Mouse (Mus musculus): ENCODE measurements around the gene Ica1l. TPM values are rescaled to one million over a fixed set of nuclear protein-coding genes. Genes with fewer than 3 reads are reported as not detected.

Gene Ica1l
- polyA plus RNA-seq, 1 experiment from 2014 or later = 2.2 TPM

DNA sequence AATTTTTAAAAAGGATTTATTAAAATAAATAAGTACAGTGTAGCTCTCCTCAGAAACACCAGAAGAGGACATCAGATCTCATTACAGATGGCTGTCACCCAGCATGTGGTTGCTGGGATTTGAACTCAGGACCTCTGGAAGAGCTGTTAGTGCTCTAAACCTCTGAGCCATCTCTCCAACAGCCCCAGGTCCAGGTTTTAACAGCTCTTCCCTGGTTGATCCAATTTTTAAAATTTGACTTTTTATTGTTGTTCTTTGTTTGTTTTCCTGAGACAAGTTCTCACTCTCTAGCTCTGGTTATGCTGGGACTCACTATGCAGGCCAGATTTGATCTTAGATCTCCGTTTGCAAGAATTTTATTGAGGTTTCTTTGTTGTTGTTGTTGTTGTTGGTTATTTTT, 1.6 kb upstream of the Ica1l start:
- Histone ChIP-seq H3K4me3 (ENCODE audit: low read depth, low read length) (no peak overlapping the region), H3K9me3 (replicated peaks; ENCODE audit: control insufficient read depth, low read length) (no peaks in the 10 kb centered on the region), H3K4me1 (ENCODE audit: control insufficient read depth, insufficient read depth, low read length) (no peaks in the 10 kb centered on the region), H3K36me3 (replicated peaks; ENCODE audit: control insufficient read depth, insufficient read depth, low read depth, low read length) (no peaks in the 10 kb centered on the region), H3K9ac (replicated peaks; ENCODE audit: low read length) (no peak overlapping the region), H3K27ac (replicated peaks; ENCODE audit: low read depth, low read length) (no peak overlapping the region), H3K4me2 (ENCODE audit: low read depth, low read length) (no peak overlapping the region), H3K27me3 (ENCODE audit: control insufficient read depth, insufficient read depth, low read length) (peaks cover 14% of the 10 kb centered on the region)
- ATAC-seq (replicated peaks; ENCODE audit: insufficient number of reproducible peaks, low FRiP score, low TSS enrichment, low read depth) = no peak
- 85% methylated on average over 1 of the region's 1 CpGs for WGBS
- no peak for DNase-seq (ENCODE audit: low spot score)

DNA sequence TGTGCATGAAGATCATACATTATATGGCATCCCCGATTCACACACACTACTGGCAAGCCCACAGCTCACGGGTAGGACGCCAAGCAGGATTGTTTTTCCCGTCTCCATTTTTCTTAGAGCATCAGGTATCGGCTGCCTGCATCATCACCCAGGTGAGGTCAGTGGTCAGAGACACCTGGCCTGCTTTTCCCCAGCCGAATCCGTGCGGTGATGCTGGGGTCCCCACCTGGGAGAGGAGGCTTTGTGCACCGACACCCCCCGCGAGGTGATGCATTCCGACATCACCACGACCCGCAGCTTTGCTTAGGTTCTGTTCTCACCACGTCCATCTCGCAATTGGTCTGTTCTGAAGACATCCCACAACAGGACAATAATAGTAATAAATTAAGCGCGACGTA, 587 bp downstream of the Ica1l start:
- Histone ChIP-seq H3K4me1 (ENCODE audit: control insufficient read depth, insufficient read depth, low read length) (no peaks in the 10 kb centered on the region), H3K27me3 (ENCODE audit: control insufficient read depth, insufficient read depth, low read length) (peaks cover 14% of the 10 kb centered on the region), H3K4me2 (ENCODE audit: low read depth, low read length) (peak overlapping the region; percentile 95), H3K4me3 (ENCODE audit: low read depth, low read length) (peak overlapping the region; percentile 77), H3K36me3 (replicated peaks; ENCODE audit: control insufficient read depth, insufficient read depth, low read depth, low read length) (no peaks in the 10 kb centered on the region), H3K9ac (replicated peaks; ENCODE audit: low read length) (peak overlapping the region; percentile 79), H3K9me3 (replicated peaks; ENCODE audit: control insufficient read depth, low read length) (no peaks in the 10 kb centered on the region), H3K27ac (replicated peaks; ENCODE audit: low read depth, low read length) (no peak overlapping the region)
- peak; percentile 23; the same call in 1 of the 2 replicates for ATAC-seq (replicated peaks; ENCODE audit: insufficient number of reproducible peaks, low FRiP score, low TSS enrichment, low read depth)
- DNase-seq (ENCODE audit: low spot score) = no peak
- 4% methylated on average over 19 of the region's 19 CpGs for WGBS

DNA sequence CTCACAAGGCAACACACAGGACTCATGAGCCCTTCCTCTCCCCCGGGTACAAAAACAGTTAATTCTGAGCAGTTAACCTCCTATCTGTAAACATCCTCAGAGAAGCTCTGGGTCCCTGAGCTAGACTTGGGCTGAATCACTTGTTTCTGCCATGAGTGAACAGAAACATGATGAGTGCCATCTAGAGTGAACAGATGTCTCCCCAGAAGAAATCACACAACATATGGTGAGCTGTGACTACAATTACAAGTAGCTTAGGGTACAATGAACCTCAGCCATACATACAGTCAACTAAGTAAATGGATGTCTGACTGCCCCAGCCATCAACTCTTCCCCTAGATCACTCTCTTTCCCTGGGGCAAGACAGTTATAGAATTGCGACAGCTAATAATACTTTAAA, 7.9 kb downstream of the Ica1l start:
- H3K9ac ChIP-seq (replicated peaks; ENCODE audit: low read length) = no peak overlapping the region
- no peaks in the 10 kb centered on the region for H3K9me3 ChIP-seq (replicated peaks; ENCODE audit: control insufficient read depth, low read length)
- H3K27me3 ChIP-seq (ENCODE audit: control insufficient read depth, insufficient read depth, low read length) = no peaks in the 10 kb centered on the region
- H3K4me1 ChIP-seq (ENCODE audit: control insufficient read depth, insufficient read depth, low read length) = no peaks in the 10 kb centered on the region
- no peak overlapping the region for H3K4me2 ChIP-seq (ENCODE audit: low read depth, low read length)
- WGBS = 96% methylated on average over 2 of the region's 2 CpGs
- DNase-seq (ENCODE audit: low spot score) (no peak), ATAC-seq (replicated peaks; ENCODE audit: insufficient number of reproducible peaks, low FRiP score, low TSS enrichment, low read depth) (no peak)
- H3K36me3 ChIP-seq (replicated peaks; ENCODE audit: control insufficient read depth, insufficient read depth, low read depth, low read length) = no peaks in the 10 kb centered on the region
- H3K4me3 ChIP-seq (ENCODE audit: low read depth, low read length) = no peak overlapping the region
- no peak overlapping the region for H3K27ac ChIP-seq (replicated peaks; ENCODE audit: low read depth, low read length)

DNA sequence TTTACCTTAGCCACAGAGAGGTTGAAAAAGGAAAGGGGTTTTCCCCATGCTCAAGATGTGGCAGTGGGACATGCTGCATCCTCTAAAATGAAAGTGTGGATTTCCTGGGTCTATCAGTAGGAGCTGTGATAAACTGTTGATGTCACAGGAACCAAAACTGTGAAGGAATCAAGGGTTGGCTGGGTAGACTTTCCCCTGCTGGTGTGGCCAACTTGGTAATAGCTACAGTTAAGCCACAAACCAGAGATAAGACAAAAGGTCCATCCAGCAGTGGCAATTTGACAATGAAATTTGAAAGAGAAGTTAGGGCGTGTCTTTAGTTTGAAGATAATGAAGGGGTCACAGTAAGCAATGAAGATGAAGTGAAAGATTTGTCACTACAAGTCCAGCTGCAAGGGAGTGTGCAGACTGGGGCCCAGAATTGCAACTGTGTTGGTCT, 25.9 kb downstream of the Ica1l start:
- Histone ChIP-seq H3K27ac (replicated peaks; ENCODE audit: low read depth, low read length) (no peak overlapping the region), H3K4me2 (ENCODE audit: low read depth, low read length) (no peak overlapping the region), H3K4me3 (ENCODE audit: low read depth, low read length) (no peak overlapping the region), H3K9ac (replicated peaks; ENCODE audit: low read length) (no peak overlapping the region), H3K4me1 (ENCODE audit: control insufficient read depth, insufficient read depth, low read length) (no peaks in the 10 kb centered on the region), H3K9me3 (replicated peaks; ENCODE audit: control insufficient read depth, low read length) (no peaks in the 10 kb centered on the region), H3K36me3 (replicated peaks; ENCODE audit: control insufficient read depth, insufficient read depth, low read depth, low read length) (no peaks in the 10 kb centered on the region), H3K27me3 (ENCODE audit: control insufficient read depth, insufficient read depth, low read length) (no peaks in the 10 kb centered on the region)
- ATAC-seq (replicated peaks; ENCODE audit: insufficient number of reproducible peaks, low FRiP score, low TSS enrichment, low read depth) = no peak
- 87% methylated on average over 1 of the region's 1 CpGs for WGBS
- no peak for DNase-seq (ENCODE audit: low spot score)

DNA sequence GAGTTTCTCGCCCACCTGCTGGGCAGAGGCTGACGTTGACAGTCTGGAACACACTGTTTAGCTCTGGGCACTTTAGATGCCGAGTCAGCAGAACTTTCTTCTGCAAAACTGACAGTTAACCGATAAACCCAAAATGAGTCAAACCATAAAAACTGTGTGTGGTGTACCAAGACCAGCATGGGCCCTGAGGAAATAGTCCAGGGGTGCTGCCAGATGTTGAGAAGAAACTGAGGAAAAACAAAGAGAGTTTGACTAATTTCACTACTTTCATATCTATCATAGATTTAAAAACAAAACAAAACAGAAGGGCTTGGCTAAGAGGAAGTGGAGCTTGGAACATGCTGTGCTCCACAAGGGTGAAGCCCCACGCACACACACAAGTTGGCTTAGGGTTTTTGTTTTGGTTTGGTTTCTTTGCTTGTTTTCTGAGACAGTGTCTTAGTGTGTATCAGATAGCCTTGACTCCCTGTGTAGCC, 26.8 kb downstream of the Ica1l start:
- no peak overlapping the region for H3K27ac ChIP-seq (replicated peaks; ENCODE audit: low read depth, low read length)
- 77% methylated on average over 5 of the region's 5 CpGs for WGBS

DNA sequence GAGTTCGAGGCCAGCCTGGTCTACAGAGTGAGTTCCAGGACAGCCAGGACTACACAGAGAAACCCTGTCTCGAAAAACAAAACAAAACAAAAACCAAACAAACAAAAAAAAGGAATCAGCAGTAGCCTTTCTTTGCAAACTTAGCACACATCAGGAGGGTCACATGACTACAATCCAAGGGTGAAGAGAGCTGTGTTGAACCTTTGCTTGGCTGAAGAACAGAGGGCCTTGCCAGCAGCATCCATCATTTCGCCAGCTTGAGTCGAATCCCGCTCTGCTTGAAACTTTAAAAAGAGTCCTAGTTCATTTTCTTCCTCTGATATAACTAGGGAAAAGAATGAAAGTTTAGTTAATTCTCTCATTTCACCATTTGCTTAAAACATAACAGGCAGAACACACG, 27.5 kb downstream of the Ica1l start:
- DNase-seq (ENCODE audit: low spot score) = no peak
- H3K4me3 ChIP-seq (ENCODE audit: low read depth, low read length) = no peak overlapping the region
- no peaks in the 10 kb centered on the region for H3K4me1 ChIP-seq (ENCODE audit: control insufficient read depth, insufficient read depth, low read length)
- WGBS = 82% methylated on average over 6 of the region's 6 CpGs
- H3K9ac ChIP-seq (replicated peaks; ENCODE audit: low read length) = no peak overlapping the region
- no peaks in the 10 kb centered on the region for H3K9me3 ChIP-seq (replicated peaks; ENCODE audit: control insufficient read depth, low read length)
- H3K27me3 ChIP-seq (ENCODE audit: control insufficient read depth, insufficient read depth, low read length) = no peaks in the 10 kb centered on the region
- no peak overlapping the region for H3K4me2 ChIP-seq (ENCODE audit: low read depth, low read length)
- ATAC-seq (replicated peaks; ENCODE audit: insufficient number of reproducible peaks, low FRiP score, low TSS enrichment, low read depth) = no peak
- H3K27ac ChIP-seq (replicated peaks; ENCODE audit: low read depth, low read length) = no peak overlapping the region
- H3K36me3 ChIP-seq (replicated peaks; ENCODE audit: control insufficient read depth, insufficient read depth, low read depth, low read length) = no peaks in the 10 kb centered on the region

More for the DNA sequence above, 26.8 kb downstream of the Ica1l start:
- ATAC-seq (replicated peaks; ENCODE audit: insufficient number of reproducible peaks, low FRiP score, low TSS enrichment, low read depth) = no peak
- Histone ChIP-seq H3K9ac (replicated peaks; ENCODE audit: low read length) (no peak overlapping the region), H3K36me3 (replicated peaks; ENCODE audit: control insufficient read depth, insufficient read depth, low read depth, low read length) (no peaks in the 10 kb centered on the region), H3K27me3 (ENCODE audit: control insufficient read depth, insufficient read depth, low read length) (no peaks in the 10 kb centered on the region), H3K4me1 (ENCODE audit: control insufficient read depth, insufficient read depth, low read length) (no peaks in the 10 kb centered on the region), H3K4me3 (ENCODE audit: low read depth, low read length) (no peak overlapping the region), H3K4me2 (ENCODE audit: low read depth, low read length) (no peak overlapping the region), H3K9me3 (replicated peaks; ENCODE audit: control insufficient read depth, low read length) (no peaks in the 10 kb centered on the region)
- no peak for DNase-seq (ENCODE audit: low spot score)

DNA sequence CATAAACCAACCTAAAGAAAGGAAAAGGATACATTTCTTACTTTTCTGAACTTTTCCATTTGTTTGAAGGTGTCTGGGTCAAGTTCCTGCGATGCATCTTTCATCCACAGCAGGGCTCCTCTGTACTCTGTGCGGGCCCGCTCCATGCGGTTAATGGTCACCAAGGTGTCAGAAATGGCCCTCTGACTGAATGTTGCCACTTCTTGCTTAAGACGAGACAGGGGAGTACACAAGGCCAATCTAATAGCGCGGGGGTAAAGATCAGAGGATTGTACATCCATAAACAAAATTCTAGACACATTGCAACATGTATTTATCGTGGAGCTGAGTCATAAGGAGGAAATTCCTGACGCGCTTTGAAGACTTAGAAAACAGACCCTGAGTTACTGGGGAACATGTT, 29.2 kb downstream of the Ica1l start:
- H3K27me3 ChIP-seq (ENCODE audit: control insufficient read depth, insufficient read depth, low read length) = no peaks in the 10 kb centered on the region
- no peak for ATAC-seq (replicated peaks; ENCODE audit: insufficient number of reproducible peaks, low FRiP score, low TSS enrichment, low read depth)

DNA sequence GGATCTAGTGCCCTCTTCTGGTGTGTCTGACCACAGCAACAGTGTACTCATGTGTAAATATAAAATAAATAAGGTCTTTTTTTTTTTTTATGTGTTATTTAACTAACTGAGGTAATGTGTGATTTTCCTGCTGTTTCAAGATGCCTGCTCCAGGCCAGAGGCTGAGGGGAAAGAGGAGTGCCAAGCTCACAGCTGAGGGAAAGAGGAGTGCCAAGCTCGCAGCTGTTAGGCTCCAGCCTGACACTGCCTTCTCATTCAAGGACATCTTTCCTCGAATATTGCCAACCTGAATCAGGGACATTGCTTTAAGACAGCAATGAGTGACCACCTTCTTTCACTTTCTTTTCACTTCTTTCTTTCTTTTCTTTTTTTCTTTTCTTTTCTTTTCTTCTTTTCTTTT, 34.2 kb downstream of the Ica1l start:
- WGBS = 91% methylated on average over 2 of the region's 2 CpGs
- H3K4me1 ChIP-seq (ENCODE audit: control insufficient read depth, insufficient read depth, low read length) = no peaks in the 10 kb centered on the region
- no peak for ATAC-seq (replicated peaks; ENCODE audit: insufficient number of reproducible peaks, low FRiP score, low TSS enrichment, low read depth)

More for the DNA sequence above, 29.2 kb downstream of the Ica1l start:
- no peaks in the 10 kb centered on the region for H3K9me3 ChIP-seq (replicated peaks; ENCODE audit: control insufficient read depth, low read length)
- H3K9ac ChIP-seq (replicated peaks; ENCODE audit: low read length) = no peak overlapping the region
- H3K4me1 ChIP-seq (ENCODE audit: control insufficient read depth, insufficient read depth, low read length) = no peaks in the 10 kb centered on the region
- 94% methylated on average over 10 of the region's 10 CpGs for WGBS
- DNase-seq (ENCODE audit: low spot score) = no peak
- H3K4me3 ChIP-seq (ENCODE audit: low read depth, low read length) = no peak overlapping the region
- H3K36me3 ChIP-seq (replicated peaks; ENCODE audit: control insufficient read depth, insufficient read depth, low read depth, low read length) = no peaks in the 10 kb centered on the region
- no peak overlapping the region for H3K27ac ChIP-seq (replicated peaks; ENCODE audit: low read depth, low read length)
- no peak overlapping the region for H3K4me2 ChIP-seq (ENCODE audit: low read depth, low read length)

More for the DNA sequence above, 34.2 kb downstream of the Ica1l start:
- Histone ChIP-seq H3K27me3 (ENCODE audit: control insufficient read depth, insufficient read depth, low read length) (no peaks in the 10 kb centered on the region), H3K27ac (replicated peaks; ENCODE audit: low read depth, low read length) (no peak overlapping the region), H3K4me2 (ENCODE audit: low read depth, low read length) (no peak overlapping the region), H3K9ac (replicated peaks; ENCODE audit: low read length) (no peak overlapping the region), H3K9me3 (replicated peaks; ENCODE audit: control insufficient read depth, low read length) (no peaks in the 10 kb centered on the region), H3K36me3 (replicated peaks; ENCODE audit: control insufficient read depth, insufficient read depth, low read depth, low read length) (no peaks in the 10 kb centered on the region), H3K4me3 (ENCODE audit: low read depth, low read length) (no peak overlapping the region)
- DNase-seq (ENCODE audit: low spot score) = no peak
